Mouse (Mus musculus): Measurements from ENCODE around the gene Kalrn. TPM values are rescaled to one million over a fixed set of nuclear protein-coding genes. Genes with fewer than 3 reads are reported as not detected.

The Kalrn gene
- polyA plus RNA-seq, 1 experiment from 2014 or later, result 25.5 TPM

- H3K36me3 ChIP-seq, result peaks cover 11% of the 10 kb centered on the region
- H3K27me3 ChIP-seq (replicated peaks), result no peaks in the 10 kb centered on the region
- no peaks in the 10 kb centered on the region for H3K9me3 ChIP-seq
- ATAC-seq (ENCODE audit: low FRiP score, low read depth), result no peak
- no peaks in the 10 kb centered on the region for H3K4me1 ChIP-seq
- whole genome bisulfite sequencing, result 88% methylated on average over 4 of the region's 4 CpGs
- no peak overlapping the region for H3K27ac ChIP-seq
- H3K4me3 ChIP-seq, result no peak overlapping the region
- H3K9ac ChIP-seq, result no peak overlapping the region
- H3K4me2 ChIP-seq (replicated peaks), result no peak overlapping the region
Observed at GRCm38 (mm10) chr16:34359206-34359605, 214.1 kb downstream of the Kalrn start.

GRCm38 (mm10) chr16:34355547-34355946 lies 217.8 kb downstream of the Kalrn start:
- H3K4me1 ChIP-seq, result no peaks in the 10 kb centered on the region; the same call in 1 of the 2 replicates
- 86% methylated on average over 3 of the region's 3 CpGs for WGBS
- H3K9ac ChIP-seq, result no peak overlapping the region
- no peak overlapping the region for H3K27ac ChIP-seq
- H3K4me3 ChIP-seq, result no peak overlapping the region
- no peaks in the 10 kb centered on the region for H3K9me3 ChIP-seq
- ATAC-seq (ENCODE audit: low FRiP score, low read depth), result no peak
- no peak overlapping the region for H3K4me2 ChIP-seq (replicated peaks)
- H3K27me3 ChIP-seq (replicated peaks), result no peaks in the 10 kb centered on the region
- H3K36me3 ChIP-seq, result peaks cover 11% of the 10 kb centered on the region

- no peak overlapping the region for H3K9ac ChIP-seq
- no peaks in the 10 kb centered on the region; the same call in 1 of the 2 replicates for H3K4me1 ChIP-seq
- H3K27me3 ChIP-seq (replicated peaks), result no peaks in the 10 kb centered on the region
- ATAC-seq (ENCODE audit: low FRiP score, low read depth), result no peak
- no peak overlapping the region for H3K4me2 ChIP-seq (replicated peaks)
- H3K27ac ChIP-seq, result no peak overlapping the region
- WGBS, result 95% methylated on average over 3 of the region's 3 CpGs
- H3K9me3 ChIP-seq, result no peaks in the 10 kb centered on the region
- H3K36me3 ChIP-seq, result peaks cover 11% of the 10 kb centered on the region
- H3K4me3 ChIP-seq, result no peak overlapping the region
Observed at GRCm38 (mm10) chr16:34354042-34354441, 219.3 kb downstream of the Kalrn start.

- Histone ChIP-seq H3K4me3 (no peak overlapping the region), H3K9me3 (no peaks in the 10 kb centered on the region), H3K36me3 (peaks cover 11% of the 10 kb centered on the region), H3K27ac (no peak overlapping the region), H3K9ac (no peak overlapping the region), H3K4me2 (replicated peaks) (no peak overlapping the region), H3K4me1 (no peaks in the 10 kb centered on the region; the same call in 1 of the 2 replicates), H3K27me3 (replicated peaks) (no peaks in the 10 kb centered on the region)
- WGBS, result 41% methylated on average over 6 of the region's 6 CpGs
- no peak for ATAC-seq (ENCODE audit: low FRiP score, low read depth)
Observed at GRCm38 (mm10) chr16:34352747-34353146, 220.6 kb downstream of the Kalrn start.

GRCm38 (mm10) chr16:34351575-34352150 lies 221.7 kb downstream of the Kalrn start:
- no peaks in the 10 kb centered on the region for H3K9me3 ChIP-seq

GRCm38 (mm10) chr16:34347574-34347973 lies 225.8 kb downstream of the Kalrn start:
- ATAC-seq (ENCODE audit: low FRiP score, low read depth), result no peak

More at GRCm38 (mm10) chr16:34351575-34352150, 221.7 kb downstream of the Kalrn start:
- Histone ChIP-seq H3K27ac (no peak overlapping the region), H3K4me2 (replicated peaks) (no peak overlapping the region), H3K27me3 (replicated peaks) (no peaks in the 10 kb centered on the region), H3K4me1 (no peaks in the 10 kb centered on the region; the same call in 1 of the 2 replicates), H3K9ac (no peak overlapping the region), H3K4me3 (no peak overlapping the region), H3K36me3 (peaks cover 2% of the 10 kb centered on the region; the same call in 1 of the 2 replicates)
- WGBS, result 80% methylated on average over 7 of the region's 7 CpGs
- no peak for ATAC-seq (ENCODE audit: low FRiP score, low read depth)

GRCm38 (mm10) chr16:34344895-34345876 lies 228.1 kb downstream of the Kalrn start:
- no peaks in the 10 kb centered on the region for H3K36me3 ChIP-seq
- H3K27ac ChIP-seq, result no peak overlapping the region
- H3K9me3 ChIP-seq, result no peaks in the 10 kb centered on the region
- H3K4me1 ChIP-seq, result peaks cover 6% of the 10 kb centered on the region; the same call in 1 of the 2 replicates
- H3K27me3 ChIP-seq (replicated peaks), result no peaks in the 10 kb centered on the region
- H3K4me3 ChIP-seq, result no peak overlapping the region
- ATAC-seq (ENCODE audit: low FRiP score, low read depth), result no peak
- WGBS, result 89% methylated on average over 8 of the region's 8 CpGs
- no peak overlapping the region for H3K4me2 ChIP-seq (replicated peaks)
- H3K9ac ChIP-seq, result no peak overlapping the region

More at GRCm38 (mm10) chr16:34347574-34347973, 225.8 kb downstream of the Kalrn start:
- Histone ChIP-seq H3K9me3 (no peaks in the 10 kb centered on the region), H3K27ac (no peak overlapping the region), H3K36me3 (no peaks in the 10 kb centered on the region), H3K4me3 (no peak overlapping the region), H3K4me1 (peaks cover 6% of the 10 kb centered on the region), H3K4me2 (replicated peaks) (no peak overlapping the region), H3K27me3 (replicated peaks) (no peaks in the 10 kb centered on the region), H3K9ac (no peak overlapping the region)
- 72% methylated on average over 10 of the region's 10 CpGs for WGBS

GRCm38 (mm10) chr16:34343968-34344367 lies 229.4 kb downstream of the Kalrn start:
- Histone ChIP-seq H3K9ac (no peak overlapping the region), H3K9me3 (no peaks in the 10 kb centered on the region), H3K27me3 (replicated peaks) (no peaks in the 10 kb centered on the region), H3K36me3 (no peaks in the 10 kb centered on the region), H3K4me1 (peaks cover 6% of the 10 kb centered on the region; the same call in 1 of the 2 replicates), H3K27ac (no peak overlapping the region), H3K4me3 (no peak overlapping the region), H3K4me2 (replicated peaks) (no peak overlapping the region)
- no peak for ATAC-seq (ENCODE audit: low FRiP score, low read depth)
- 55% methylated on average over 1 of the region's 1 CpGs for WGBS

GRCm38 (mm10) chr16:34343161-34343560 lies 230.2 kb downstream of the Kalrn start:
- ATAC-seq (ENCODE audit: low FRiP score, low read depth), result no peak
- no peaks in the 10 kb centered on the region for H3K9me3 ChIP-seq
- no peak overlapping the region for H3K27ac ChIP-seq
- no peaks in the 10 kb centered on the region for H3K36me3 ChIP-seq
- H3K4me3 ChIP-seq, result no peak overlapping the region
- no peak overlapping the region for H3K4me2 ChIP-seq (replicated peaks)
- 87% methylated on average over 4 of the region's 4 CpGs for WGBS
- peaks cover 6% of the 10 kb centered on the region; the same call in 1 of the 2 replicates for H3K4me1 ChIP-seq
- no peaks in the 10 kb centered on the region for H3K27me3 ChIP-seq (replicated peaks)
- H3K9ac ChIP-seq, result no peak overlapping the region

GRCm38 (mm10) chr16:34342369-34343160 lies 230.8 kb downstream of the Kalrn start:
- 82% methylated on average over 7 of the region's 7 CpGs for WGBS
- H3K9ac ChIP-seq, result no peak overlapping the region
- no peak overlapping the region for H3K4me2 ChIP-seq (replicated peaks)
- H3K27ac ChIP-seq, result no peak overlapping the region
- no peaks in the 10 kb centered on the region for H3K9me3 ChIP-seq
- peaks cover 6% of the 10 kb centered on the region; the same call in 1 of the 2 replicates for H3K4me1 ChIP-seq
- ATAC-seq (ENCODE audit: low FRiP score, low read depth), result no peak
- H3K36me3 ChIP-seq, result no peaks in the 10 kb centered on the region
- H3K27me3 ChIP-seq (replicated peaks), result no peaks in the 10 kb centered on the region
- H3K4me3 ChIP-seq, result no peak overlapping the region

GRCm38 (mm10) chr16:34334919-34335318 lies 238.4 kb downstream of the Kalrn start:
- no peaks in the 10 kb centered on the region for H3K9me3 ChIP-seq
- ATAC-seq (ENCODE audit: low FRiP score, low read depth), result no peak
- peaks cover 13% of the 10 kb centered on the region; the same call in 1 of the 2 replicates for H3K4me1 ChIP-seq
- H3K36me3 ChIP-seq, result peaks cover 5% of the 10 kb centered on the region
- no peak overlapping the region for H3K4me3 ChIP-seq
- no peaks in the 10 kb centered on the region for H3K27me3 ChIP-seq (replicated peaks)
- 72% methylated on average over 4 of the region's 4 CpGs for WGBS
- H3K4me2 ChIP-seq (replicated peaks), result no peak overlapping the region
- no peak overlapping the region for H3K9ac ChIP-seq
- no peak overlapping the region for H3K27ac ChIP-seq

GRCm38 (mm10) chr16:34331630-34332029 lies 241.7 kb downstream of the Kalrn start:
- no peak for ATAC-seq (ENCODE audit: low FRiP score, low read depth)
- no peak overlapping the region for H3K4me3 ChIP-seq
- peaks cover 23% of the 10 kb centered on the region for H3K4me1 ChIP-seq
- H3K36me3 ChIP-seq, result peaks cover 5% of the 10 kb centered on the region
- WGBS, result 57% methylated on average over 5 of the region's 5 CpGs
- no peak overlapping the region for H3K27ac ChIP-seq
- no peaks in the 10 kb centered on the region for H3K9me3 ChIP-seq
- no peaks in the 10 kb centered on the region for H3K27me3 ChIP-seq (replicated peaks)
- H3K4me2 ChIP-seq (replicated peaks), result no peak overlapping the region
- H3K9ac ChIP-seq, result no peak overlapping the region

All from neural tube, embryonic 12.5 days (tissue).